Mouse (Mus musculus): ENCODE measurements around the gene Cd164l2. TPM values are rescaled to one million over a fixed set of nuclear protein-coding genes. Genes with fewer than 3 reads are reported as not detected.
A peak's percentile ranks its signal among the peaks of the same experiment; 100 is the strongest.

The Cd164l2 gene
- polyA plus RNA-seq, 1 experiment from 2014 or later, result 2.2 TPM

DNA sequence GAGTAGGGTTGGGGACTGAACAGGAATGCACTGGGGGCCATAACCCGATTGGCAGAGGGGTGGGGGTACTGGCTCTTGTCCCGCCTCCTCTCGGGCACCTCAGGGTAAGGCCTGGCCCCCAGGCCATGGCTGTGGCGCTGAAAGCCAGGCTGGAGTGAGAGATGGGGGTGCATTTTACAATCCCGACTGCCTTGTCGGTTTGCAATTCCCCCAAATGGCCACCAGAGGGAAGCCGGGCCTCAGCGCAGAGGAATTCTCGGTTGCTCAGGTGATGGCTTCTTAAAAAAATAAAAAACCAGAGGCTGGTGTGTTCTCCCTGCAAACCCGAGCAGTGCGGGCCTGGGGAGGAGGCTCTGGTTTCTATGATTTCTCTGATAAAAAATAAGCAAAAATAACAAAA, 2.6 kb upstream of the Cd164l2 start:
- no peak overlapping the region for H3K9ac ChIP-seq
- no peaks in the 10 kb centered on the region for H3K36me3 ChIP-seq
- no peak overlapping the region for H3K4me3 ChIP-seq
- H3K4me1 ChIP-seq, result peaks cover 21% of the 10 kb centered on the region
- no peak overlapping the region for H3K4me2 ChIP-seq (replicated peaks)
- no peak overlapping the region for H3K27ac ChIP-seq
- ATAC-seq (ENCODE audit: insufficient number of reproducible peaks, insufficient read depth, low FRiP score, low TSS enrichment), result no peak
- H3K9me3 ChIP-seq, result no peaks in the 10 kb centered on the region
- WGBS, result 4% methylated on average over 11 of the region's 11 CpGs
- H3K27me3 ChIP-seq, result peaks cover 39% of the 10 kb centered on the region

DNA sequence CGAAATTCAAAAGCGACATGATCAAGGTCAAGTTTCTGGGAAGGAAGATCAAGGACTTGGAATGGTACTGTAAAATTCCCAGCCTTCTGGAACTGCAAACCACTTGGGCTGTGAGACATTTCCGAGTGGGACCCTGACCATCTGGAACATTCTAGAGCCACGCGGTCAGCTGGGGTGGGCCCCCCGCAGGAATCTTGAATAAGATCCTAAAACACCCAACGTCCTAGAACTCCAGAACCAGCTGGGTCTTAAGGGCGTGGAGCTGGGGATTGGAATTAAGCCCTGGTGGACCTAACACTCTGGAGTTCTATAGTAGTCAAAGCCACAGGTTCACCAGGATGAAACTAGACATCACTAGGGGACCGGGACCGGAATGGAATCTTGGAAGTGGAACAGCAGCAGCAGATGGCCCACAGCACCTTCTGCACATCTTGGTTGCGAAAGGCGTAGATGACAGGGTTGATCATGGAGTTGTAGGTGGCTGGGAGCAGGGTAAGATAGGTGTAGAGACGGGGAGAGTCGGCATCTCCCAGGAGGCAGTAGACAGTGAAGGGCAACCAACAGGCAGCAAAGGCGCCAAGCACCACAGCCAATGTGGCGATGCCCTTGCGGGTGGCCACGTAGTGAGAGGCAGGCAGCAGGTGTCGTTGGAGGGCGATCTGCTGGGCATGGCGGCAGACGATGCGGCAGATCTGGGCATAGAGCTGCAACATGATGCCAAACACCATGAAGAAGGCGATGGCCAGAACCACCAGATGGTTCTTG, 1.7 kb upstream of the Cd164l2 start:
- no peaks in the 10 kb centered on the region for H3K36me3 ChIP-seq
- H3K4me1 ChIP-seq, result peaks cover 15% of the 10 kb centered on the region
- no peak overlapping the region for H3K27ac ChIP-seq
- no peaks in the 10 kb centered on the region for H3K9me3 ChIP-seq
- peaks cover 41% of the 10 kb centered on the region for H3K27me3 ChIP-seq
- no peak overlapping the region for H3K4me3 ChIP-seq
- no peak overlapping the region for H3K4me2 ChIP-seq (replicated peaks)
- WGBS, result 93% methylated on average over 24 of the region's 24 CpGs
- H3K9ac ChIP-seq, result no peak overlapping the region
- ATAC-seq (ENCODE audit: insufficient number of reproducible peaks, insufficient read depth, low FRiP score, low TSS enrichment), result no peak

DNA sequence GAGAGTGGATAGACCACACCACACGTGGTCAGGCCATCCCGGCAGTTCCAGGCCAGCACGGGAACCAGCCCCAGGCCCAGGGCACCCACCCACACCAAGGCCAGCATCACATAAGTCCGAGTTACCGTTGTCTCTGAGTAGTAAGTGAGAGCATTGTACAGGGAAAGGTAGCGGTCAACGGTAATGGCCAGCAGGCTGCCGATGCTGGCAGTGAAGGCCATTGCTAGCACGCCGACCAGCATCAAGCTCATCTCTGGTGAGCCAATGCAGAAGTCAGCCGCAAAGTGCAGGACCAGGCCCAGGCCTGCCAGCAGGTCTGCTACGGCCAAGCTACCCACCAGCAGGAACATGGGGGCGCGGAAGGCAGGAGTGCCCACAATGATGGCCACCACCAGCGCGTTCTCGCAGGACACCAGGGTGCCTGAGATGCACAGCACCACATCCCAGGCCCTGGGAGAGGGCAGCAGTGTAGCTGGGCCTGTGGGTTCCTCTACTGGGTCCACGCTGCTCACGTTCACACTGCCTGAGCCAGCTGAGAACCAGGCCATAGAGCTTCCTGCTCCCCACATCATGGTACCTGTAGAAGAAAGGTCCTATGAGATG, 1.0 kb upstream of the Cd164l2 start:
- WGBS, result 91% methylated on average over 19 of the region's 19 CpGs
- Histone ChIP-seq H3K27ac (no peak overlapping the region), H3K4me3 (no peak overlapping the region), H3K4me2 (replicated peaks) (no peak overlapping the region), H3K27me3 (peaks cover 41% of the 10 kb centered on the region), H3K9me3 (no peaks in the 10 kb centered on the region), H3K4me1 (peaks cover 15% of the 10 kb centered on the region), H3K9ac (no peak overlapping the region), H3K36me3 (no peaks in the 10 kb centered on the region)
- no peak for ATAC-seq (ENCODE audit: insufficient number of reproducible peaks, insufficient read depth, low FRiP score, low TSS enrichment)

DNA sequence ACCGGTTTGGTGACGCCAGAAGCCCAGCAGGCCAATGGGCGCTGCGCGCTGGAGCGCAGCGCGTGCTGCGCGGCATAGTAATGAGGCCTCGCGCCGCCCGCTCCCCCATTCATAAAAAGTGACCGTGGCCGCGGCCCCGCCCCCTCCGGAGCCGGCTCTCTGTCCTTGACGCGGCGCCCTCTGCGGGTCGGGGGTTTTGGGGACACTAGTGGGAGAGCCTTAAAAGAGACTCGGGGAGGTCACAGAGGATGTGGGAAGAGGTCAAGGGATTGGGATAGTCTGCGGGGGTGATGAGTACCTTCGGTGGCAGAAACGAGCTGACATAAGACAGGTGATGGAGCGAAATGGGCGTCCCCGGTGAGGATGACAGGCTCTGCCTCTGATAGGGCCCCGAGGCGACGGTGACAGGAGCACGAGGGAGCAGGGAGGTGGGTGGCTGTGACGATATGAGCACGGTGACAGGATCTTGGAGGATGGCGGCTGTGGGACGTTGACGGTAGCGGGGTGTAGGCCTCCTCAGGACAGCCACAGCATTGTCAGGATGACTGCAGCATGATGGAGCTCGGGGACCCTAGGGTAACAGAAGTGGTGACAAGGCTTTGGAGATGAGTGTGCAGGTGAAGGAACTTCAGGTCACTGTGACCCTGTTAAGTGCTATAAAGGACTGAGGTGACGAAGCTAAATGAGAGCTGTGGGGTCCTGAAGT, 784 bp downstream of the Cd164l2 start:
- 2% methylated on average over 44 of the region's 44 CpGs for WGBS
- Histone ChIP-seq H3K4me2 (replicated peaks) (peak overlapping the region; percentile 99), H3K27ac (no peak overlapping the region), H3K4me1 (peaks cover 15% of the 10 kb centered on the region), H3K36me3 (no peaks in the 10 kb centered on the region), H3K4me3 (peak overlapping the region; percentile 65), H3K9me3 (no peaks in the 10 kb centered on the region), H3K9ac (peak overlapping the region; percentile 63), H3K27me3 (peaks cover 41% of the 10 kb centered on the region)
- peak; percentile 38; the same call in 1 of the 2 replicates for ATAC-seq (ENCODE audit: insufficient number of reproducible peaks, insufficient read depth, low FRiP score, low TSS enrichment)

- ATAC-seq (ENCODE audit: insufficient number of reproducible peaks, insufficient read depth, low FRiP score, low TSS enrichment), result no peak
- Histone ChIP-seq H3K4me1 (peaks cover 15% of the 10 kb centered on the region), H3K4me2 (replicated peaks) (peak overlapping the region; percentile 99), H3K27ac (no peak overlapping the region), H3K9me3 (no peaks in the 10 kb centered on the region), H3K27me3 (peaks cover 41% of the 10 kb centered on the region), H3K4me3 (peak overlapping the region; percentile 65), H3K9ac (no peak overlapping the region), H3K36me3 (no peaks in the 10 kb centered on the region)
- 2% methylated on average over 9 of the region's 9 CpGs for WGBS
These were observed 1.3 kb downstream of the Cd164l2 start for GRCm38 (mm10) chr4:133213268-133213590.

DNA sequence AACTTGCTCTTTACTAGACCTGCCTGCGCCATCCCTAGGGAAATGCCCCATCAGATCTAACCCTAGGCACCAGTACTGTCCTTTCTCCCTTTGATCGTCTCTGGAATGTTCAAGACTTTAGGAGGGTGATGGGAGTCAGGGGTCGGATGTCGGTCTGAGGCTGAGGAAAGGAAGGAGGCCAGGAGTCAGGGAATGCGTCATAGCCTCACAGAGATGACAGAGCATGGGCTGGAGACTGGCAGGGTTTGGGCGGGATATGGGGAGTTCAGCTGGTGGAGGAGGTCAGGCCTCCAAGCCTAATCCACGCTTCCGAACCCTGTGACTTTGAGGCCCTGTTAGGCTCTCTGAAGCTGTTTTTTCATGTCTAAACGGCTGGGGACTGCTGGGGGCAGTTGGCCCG, 1.7 kb downstream of the Cd164l2 start:
- Histone ChIP-seq H3K36me3 (no peaks in the 10 kb centered on the region), H3K9me3 (no peaks in the 10 kb centered on the region), H3K27ac (no peak overlapping the region), H3K4me3 (no peak overlapping the region), H3K4me1 (peaks cover 15% of the 10 kb centered on the region), H3K27me3 (peaks cover 41% of the 10 kb centered on the region), H3K9ac (no peak overlapping the region), H3K4me2 (replicated peaks) (peak overlapping the region; percentile 99)
- WGBS, result 12% methylated on average over 10 of the region's 10 CpGs
- ATAC-seq (ENCODE audit: insufficient number of reproducible peaks, insufficient read depth, low FRiP score, low TSS enrichment), result no peak

DNA sequence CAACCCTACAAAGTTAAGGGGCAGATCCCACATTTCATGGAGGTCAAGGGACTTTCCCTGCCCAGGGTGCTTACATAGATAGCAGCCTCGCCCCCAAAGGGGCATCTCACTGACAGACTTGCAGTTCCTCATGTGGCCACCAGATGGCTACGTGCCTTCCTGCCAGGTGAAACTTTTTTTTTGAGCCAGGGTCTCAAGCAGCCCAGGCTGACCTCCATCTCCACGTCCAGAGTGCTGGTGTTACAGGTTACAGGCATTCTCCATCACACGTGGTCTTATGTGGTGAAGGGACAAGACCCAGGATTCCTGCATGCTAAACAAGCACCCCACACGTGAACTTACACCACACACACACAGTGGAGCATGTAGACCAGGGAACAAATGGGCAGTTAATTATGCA, 5.7 kb downstream of the Cd164l2 start:
- H3K27ac ChIP-seq, result no peak overlapping the region
- WGBS, result 3% methylated on average over 5 of the region's 5 CpGs
- ATAC-seq (ENCODE audit: insufficient number of reproducible peaks, insufficient read depth, low FRiP score, low TSS enrichment), result no peak
- H3K9me3 ChIP-seq, result no peaks in the 10 kb centered on the region
- no peak overlapping the region for H3K4me3 ChIP-seq
- H3K36me3 ChIP-seq, result no peaks in the 10 kb centered on the region
- H3K4me2 ChIP-seq (replicated peaks), result no peak overlapping the region
- peaks cover 16% of the 10 kb centered on the region for H3K4me1 ChIP-seq
- H3K27me3 ChIP-seq, result peaks cover 43% of the 10 kb centered on the region
- 0 out of 2 replicates have a peak overlapping the region, but pooled peaks have one; percentile 17 for H3K9ac ChIP-seq

DNA sequence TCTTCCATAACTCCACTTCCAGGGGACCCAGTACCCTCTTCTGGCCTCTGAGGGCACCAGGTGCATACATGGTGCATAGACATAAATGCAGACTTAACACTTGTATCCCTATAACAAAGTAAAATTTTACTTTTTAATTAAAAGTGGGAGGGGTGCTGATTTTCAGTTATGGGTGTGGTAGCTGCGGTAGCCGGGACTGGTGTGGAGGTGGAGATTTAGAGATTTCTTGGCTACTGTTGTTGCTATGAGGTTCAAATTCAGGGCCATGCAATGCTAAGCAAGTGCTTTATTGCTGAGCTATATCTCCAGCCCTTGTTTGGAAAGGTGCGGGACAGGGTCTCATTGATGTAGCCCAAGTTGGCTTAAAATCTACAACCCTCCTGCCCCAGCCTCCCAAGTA, 6.8 kb downstream of the Cd164l2 start:
- Histone ChIP-seq H3K4me1 (peaks cover 11% of the 10 kb centered on the region), H3K9me3 (no peaks in the 10 kb centered on the region), H3K4me2 (replicated peaks) (no peak overlapping the region), H3K36me3 (no peaks in the 10 kb centered on the region), H3K27me3 (peaks cover 33% of the 10 kb centered on the region), H3K9ac (no peak overlapping the region), H3K4me3 (no peak overlapping the region), H3K27ac (no peak overlapping the region)
- WGBS, result 84% methylated on average over 3 of the region's 3 CpGs
- no peak for ATAC-seq (ENCODE audit: insufficient number of reproducible peaks, insufficient read depth, low FRiP score, low TSS enrichment)

DNA sequence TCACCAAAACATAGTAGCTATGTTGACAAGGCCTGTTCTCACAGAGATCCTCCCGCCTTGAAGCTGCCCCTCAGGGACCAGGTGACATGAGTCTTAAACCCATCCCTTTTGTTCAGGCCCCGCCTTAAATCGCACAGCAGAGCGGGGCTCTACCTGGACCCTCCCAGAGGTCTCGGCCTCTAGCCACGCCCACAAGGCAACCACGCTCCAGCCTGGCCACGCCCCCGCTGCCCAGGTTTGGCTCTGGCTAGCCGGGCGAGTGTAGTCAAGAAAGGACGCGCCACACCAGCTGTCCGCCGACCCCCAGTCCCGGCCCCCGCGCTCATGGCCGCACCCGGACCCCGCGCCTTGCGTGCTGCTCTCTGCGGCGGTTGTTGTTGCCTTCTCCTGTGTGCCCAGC, 8.7 kb downstream of the Cd164l2 start:
- Histone ChIP-seq H3K9ac (peak overlapping the region; percentile 34), H3K4me2 (replicated peaks) (peak overlapping the region; percentile 59), H3K27ac (no peak overlapping the region), H3K4me3 (peak overlapping the region; percentile 30), H3K27me3 (peaks cover 25% of the 10 kb centered on the region), H3K9me3 (no peaks in the 10 kb centered on the region), H3K4me1 (peaks cover 17% of the 10 kb centered on the region), H3K36me3 (no peaks in the 10 kb centered on the region)
- ATAC-seq (ENCODE audit: insufficient number of reproducible peaks, insufficient read depth, low FRiP score, low TSS enrichment), result no peak
- 1% methylated on average over 25 of the region's 25 CpGs for WGBS

DNA sequence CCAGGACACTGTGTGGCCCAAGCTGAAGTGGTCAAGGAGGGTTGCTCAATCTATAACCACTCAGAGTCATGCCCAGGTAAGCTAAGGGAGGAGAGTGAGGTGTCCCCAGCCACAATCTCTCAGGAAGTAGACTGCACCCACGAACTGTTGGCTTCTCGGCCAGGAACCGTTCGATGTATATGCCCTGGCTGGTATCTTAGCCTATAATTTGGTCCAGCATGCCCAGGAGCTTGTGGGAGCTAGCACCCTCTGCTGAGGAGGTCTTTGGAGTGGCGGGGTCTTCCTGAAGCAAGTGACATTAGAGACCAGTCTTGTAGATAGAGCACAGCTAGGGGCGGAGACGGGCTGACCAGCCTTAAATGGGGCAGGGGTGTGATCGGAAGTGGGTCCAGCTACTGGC, 9.8 kb downstream of the Cd164l2 start:
- Histone ChIP-seq H3K4me1 (peaks cover 17% of the 10 kb centered on the region), H3K9ac (no peak overlapping the region), H3K36me3 (no peaks in the 10 kb centered on the region), H3K4me2 (replicated peaks) (no peak overlapping the region), H3K4me3 (no peak overlapping the region), H3K9me3 (no peaks in the 10 kb centered on the region), H3K27ac (no peak overlapping the region), H3K27me3 (peaks cover 28% of the 10 kb centered on the region)
- no peak for ATAC-seq (ENCODE audit: insufficient number of reproducible peaks, insufficient read depth, low FRiP score, low TSS enrichment)
- 82% methylated on average over 8 of the region's 8 CpGs for WGBS

DNA sequence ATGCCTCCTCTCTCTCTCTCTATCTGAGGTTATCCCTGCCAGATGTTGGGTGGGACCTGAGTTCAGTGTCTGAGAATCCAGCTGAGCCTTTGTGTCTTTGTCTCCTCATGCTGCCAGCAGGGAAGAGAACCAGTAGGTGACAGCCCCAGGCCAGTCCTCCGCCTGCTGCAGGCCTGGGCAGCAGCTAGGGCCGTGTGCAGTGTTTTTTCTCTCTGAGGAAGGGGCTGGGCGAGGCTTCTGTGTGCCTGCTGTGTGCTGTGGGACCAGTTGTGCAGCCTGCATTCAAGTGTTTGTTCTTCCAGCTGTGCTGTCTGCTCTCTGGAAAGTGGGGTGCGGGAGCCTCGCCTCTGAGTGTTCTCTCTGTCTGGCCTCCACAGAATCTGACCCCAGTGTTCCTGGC, 11.9 kb downstream of the Cd164l2 start:
- peaks cover 28% of the 10 kb centered on the region for H3K27me3 ChIP-seq
- 41% methylated on average over 5 of the region's 5 CpGs for WGBS
- no peak for ATAC-seq (ENCODE audit: insufficient number of reproducible peaks, insufficient read depth, low FRiP score, low TSS enrichment)
- H3K36me3 ChIP-seq, result no peaks in the 10 kb centered on the region
- peaks cover 17% of the 10 kb centered on the region; the same call in 1 of the 2 replicates for H3K4me1 ChIP-seq
- 0 out of 2 replicates have a peak overlapping the region, but pooled peaks have one; percentile 7 for H3K9ac ChIP-seq
- no peak overlapping the region for H3K4me3 ChIP-seq
- no peaks in the 10 kb centered on the region for H3K9me3 ChIP-seq
- 0 out of 2 replicates have a peak overlapping the region, but pooled peaks have one; percentile 11 for H3K27ac ChIP-seq
- H3K4me2 ChIP-seq (replicated peaks), result no peak overlapping the region

DNA sequence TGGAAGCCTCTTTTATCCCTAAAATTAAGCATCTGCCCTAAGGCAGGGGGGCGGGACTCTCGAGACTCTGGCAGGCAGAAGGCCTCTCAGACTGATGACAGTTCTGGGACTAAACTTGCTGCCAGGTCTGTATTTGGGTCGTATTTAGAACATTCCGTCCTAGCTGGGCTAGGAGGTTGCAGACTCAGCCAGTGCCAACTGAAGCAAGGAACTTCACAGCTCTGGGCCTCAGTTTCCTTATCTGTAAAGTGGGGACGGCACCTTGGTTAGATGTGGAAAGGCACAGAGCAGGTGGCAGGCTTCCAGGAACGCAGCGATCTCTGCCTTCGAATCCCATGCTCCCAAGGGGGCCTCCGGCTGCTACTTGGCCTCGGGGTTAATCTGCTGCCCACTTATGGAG, 14.1 kb downstream of the Cd164l2 start:
- H3K4me1 ChIP-seq, result peaks cover 17% of the 10 kb centered on the region; the same call in 1 of the 2 replicates
- peaks cover 15% of the 10 kb centered on the region for H3K27me3 ChIP-seq
- 59% methylated on average over 10 of the region's 10 CpGs for WGBS
- H3K9ac ChIP-seq, result no peak overlapping the region
- H3K4me3 ChIP-seq, result no peak overlapping the region
- no peak for ATAC-seq (ENCODE audit: insufficient number of reproducible peaks, insufficient read depth, low FRiP score, low TSS enrichment)
- H3K4me2 ChIP-seq (replicated peaks), result no peak overlapping the region
- H3K27ac ChIP-seq, result no peak overlapping the region
- H3K36me3 ChIP-seq, result no peaks in the 10 kb centered on the region
- H3K9me3 ChIP-seq, result no peaks in the 10 kb centered on the region
